Mouse (Mus musculus) heart, embryonic 12.5 days (tissue): ENCODE measurements at regions not wholly inside any gene's neighbourhood (a gene's known extent, or its start where the extent isn't known, plus 50 kb on each side); places are given as distances from the start of the nearest gene placed in this dataset.

Experiments used
- ATAC-seq: fragments of 200-750 bp; cut with Nextera tagmentation; 2 replicates; pipeline ENCODE4 v1.8.0; 2017; ENCODE audit warnings: moderate TSS enrichment, moderate library complexity; ENCODE audit not compliant: insufficient number of reproducible peaks, low FRiP score
- H3K27ac ChIP-seq: fragments of 300-500 bp; sonication (generic); 2 replicates; pipeline ENCODE4 v1.5.1; 2016; ENCODE audit warnings: mild to moderate bottlenecking, moderate library complexity; ENCODE audit not compliant: poor library complexity, severe bottlenecking
- H3K27me3 ChIP-seq: fragments of 300-500 bp; sonication (generic); replicated peaks from 2 replicates; pipeline ENCODE4 v1.6.1; 2016; ENCODE audit warnings: mild to moderate bottlenecking, moderate library complexity
- H3K36me3 ChIP-seq: fragments of 300-500 bp; sonication (generic); 2 replicates; pipeline ENCODE4 v1.6.1; 2016; ENCODE audit warnings: mild to moderate bottlenecking, moderate library complexity
- H3K4me1 ChIP-seq: fragments of 300-500 bp; sonication (generic); replicated peaks from 2 replicates; pipeline ENCODE4 v1.6.1; 2016; ENCODE audit warnings: mild to moderate bottlenecking
- H3K4me2 ChIP-seq: fragments of 300-500 bp; sonication (generic); 2 replicates; pipeline ENCODE4 v1.6.1; 2016; ENCODE audit warnings: mild to moderate bottlenecking, moderate library complexity
- H3K4me3 ChIP-seq: fragments of 300-500 bp; sonication (generic); 2 replicates; pipeline ENCODE4 v1.5.1; 2016; ENCODE audit warnings: mild to moderate bottlenecking
- H3K9ac ChIP-seq: fragments of 300-500 bp; sonication (generic); 2 replicates; pipeline ENCODE4 v1.6.1; 2016; ENCODE audit warnings: mild to moderate bottlenecking, moderate library complexity
- H3K9me3 ChIP-seq: fragments of 300-500 bp; sonication (generic); replicated peaks from 2 replicates; pipeline ENCODE4 v1.6.1; 2016; ENCODE audit warnings: mild to moderate bottlenecking, moderate library complexity
- WGBS: fragments of 180-500 bp; shearing (Covaris S2); methylation state at CpG from one replicate; pipeline ENCODE4 v1.1.7; 2016; 5-methylcytosine and 5-hydroxymethylcytosine counted together

DNA sequence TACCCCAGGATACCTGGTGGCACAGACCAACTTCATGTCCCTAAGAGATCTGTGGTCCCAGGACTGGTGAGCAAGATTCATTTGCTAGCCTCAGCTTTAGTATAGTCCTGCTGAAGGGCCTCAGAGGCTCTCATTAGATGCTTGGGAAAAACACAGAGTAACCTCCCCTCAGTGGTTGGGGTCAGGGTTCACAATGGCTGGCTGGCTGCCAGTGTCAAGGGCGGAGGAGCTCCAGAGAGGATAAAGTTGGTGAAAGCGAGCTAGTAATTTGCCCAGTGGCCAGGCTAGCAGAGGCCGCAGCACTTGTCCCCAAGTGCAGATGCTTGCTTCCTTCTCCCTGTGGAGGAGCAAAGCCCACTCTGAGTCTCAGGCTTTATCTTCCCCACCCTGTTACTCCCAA is 203.8 kb upstream of the Prox1 start:
- Histone ChIP-seq H3K9me3 (no peaks in the 10 kb centered on the region), H3K4me1 (peaks cover 5% of the 10 kb centered on the region; the same call in 1 of the 2 replicates), H3K27me3 (no peaks in the 10 kb centered on the region), H3K4me3 (no peak overlapping the region), H3K9ac (no peak overlapping the region), H3K36me3 (no peaks in the 10 kb centered on the region), H3K4me2 (no peak overlapping the region), H3K27ac (no peak overlapping the region)
- no peak for ATAC-seq
- 31% methylated on average over 3 of the region's 3 CpGs for WGBS

DNA sequence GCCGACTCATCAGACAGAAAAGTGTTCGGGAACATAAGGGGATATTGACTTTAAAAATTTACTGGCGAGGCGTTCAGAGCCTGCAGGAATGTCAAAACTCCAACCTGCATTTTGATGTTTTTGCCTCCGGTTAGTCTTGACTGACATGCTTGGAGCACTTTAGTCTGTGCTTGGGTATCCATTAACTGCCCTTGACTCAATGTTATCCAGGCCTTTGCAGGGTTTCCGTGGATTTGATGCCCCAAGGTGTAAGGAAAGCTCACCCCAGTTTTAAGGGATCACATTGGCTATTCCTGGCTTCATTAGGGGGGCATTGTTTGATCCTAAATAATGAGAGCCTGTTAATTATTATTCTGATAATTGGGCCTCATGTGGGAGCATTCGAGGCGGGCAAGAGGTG is 196.1 kb upstream of the Prox1 start:
- H3K4me1 ChIP-seq = no peaks in the 10 kb centered on the region
- H3K36me3 ChIP-seq = no peaks in the 10 kb centered on the region
- ATAC-seq = no peak
- no peaks in the 10 kb centered on the region for H3K9me3 ChIP-seq
- H3K27me3 ChIP-seq = 0 out of 2 replicates have a peak, but pooled peaks cover 3% of the 10 kb centered on the region
- no peak overlapping the region for H3K4me3 ChIP-seq
- H3K4me2 ChIP-seq = no peak overlapping the region
- no peak overlapping the region for H3K27ac ChIP-seq
- H3K9ac ChIP-seq = no peak overlapping the region
- WGBS = 71% methylated on average over 8 of the region's 8 CpGs

DNA sequence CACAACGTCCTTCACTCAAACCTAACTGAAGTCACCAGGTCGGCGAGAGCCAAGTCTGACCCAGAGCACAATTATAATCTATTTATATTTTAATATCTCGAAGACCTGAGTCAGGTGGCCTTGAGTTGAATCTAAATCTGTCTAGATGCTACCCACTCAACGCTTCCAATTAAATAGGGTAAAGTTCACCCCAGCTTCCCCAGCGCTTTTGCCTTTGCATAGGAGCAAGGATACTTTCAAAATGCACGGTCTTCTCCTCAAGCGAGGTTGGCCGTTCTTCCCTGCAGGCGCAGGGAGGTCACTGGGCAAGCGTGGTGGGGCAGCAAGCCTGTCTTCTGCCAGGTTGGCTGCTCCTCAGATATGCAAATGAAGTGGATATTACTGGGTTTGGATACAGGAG is 194.6 kb upstream of the Prox1 start:
- Histone ChIP-seq H3K4me2 (no peak overlapping the region), H3K4me1 (no peaks in the 10 kb centered on the region), H3K27me3 (0 out of 2 replicates have a peak, but pooled peaks cover 3% of the 10 kb centered on the region), H3K9me3 (no peaks in the 10 kb centered on the region), H3K36me3 (no peaks in the 10 kb centered on the region), H3K4me3 (no peak overlapping the region), H3K27ac (no peak overlapping the region), H3K9ac (no peak overlapping the region)
- ATAC-seq = no peak
- 85% methylated on average over 11 of the region's 11 CpGs for WGBS

DNA sequence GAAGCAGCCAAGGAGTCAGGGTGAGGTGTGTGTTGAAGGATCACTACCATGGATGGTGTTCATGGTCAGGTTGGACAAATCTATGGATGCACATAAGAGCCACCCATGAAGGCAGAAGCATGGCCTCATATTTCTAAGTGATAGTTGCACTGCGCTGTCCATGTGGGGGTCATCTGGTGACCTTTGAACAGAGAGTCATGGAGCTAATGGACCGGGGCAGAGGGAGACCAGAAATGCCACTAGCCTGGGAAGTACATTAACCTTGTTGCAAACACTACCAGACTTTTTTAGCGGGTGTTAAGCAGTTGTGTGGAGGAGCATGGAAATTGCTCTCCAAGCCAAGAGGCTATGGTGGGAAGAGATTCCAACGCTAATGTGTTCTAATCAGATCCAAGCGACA is 190.1 kb upstream of the Prox1 start:
- Histone ChIP-seq H3K4me2 (no peak overlapping the region), H3K36me3 (no peaks in the 10 kb centered on the region), H3K9ac (no peak overlapping the region), H3K27me3 (no peaks in the 10 kb centered on the region), H3K4me1 (no peaks in the 10 kb centered on the region), H3K4me3 (no peak overlapping the region), H3K9me3 (no peaks in the 10 kb centered on the region), H3K27ac (no peak overlapping the region)
- 86% methylated on average over 5 of the region's 5 CpGs for whole genome bisulfite sequencing
- ATAC-seq = no peak

DNA sequence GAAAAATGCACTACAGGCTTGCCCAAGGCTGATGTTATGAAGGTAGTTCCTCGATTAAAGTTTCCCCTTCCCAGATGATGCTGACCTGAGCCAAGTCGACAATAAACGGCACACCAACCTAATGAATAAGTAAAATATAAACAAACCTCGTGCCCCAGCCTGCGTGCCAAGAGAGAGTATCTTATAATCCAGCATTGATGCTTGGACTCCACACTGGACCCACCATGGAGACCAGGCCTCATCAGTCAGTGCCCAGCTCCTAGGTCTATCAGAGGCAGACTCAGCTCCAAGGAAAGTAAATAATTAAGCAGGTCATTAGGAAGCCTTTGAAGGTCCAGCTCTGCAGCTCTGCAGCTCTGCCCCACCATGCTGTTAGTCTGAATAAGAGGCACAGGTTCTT is 187.3 kb upstream of the Prox1 start:
- Histone ChIP-seq H3K27me3 (no peaks in the 10 kb centered on the region; the same call in 1 of the 2 replicates), H3K4me2 (no peak overlapping the region), H3K27ac (no peak overlapping the region), H3K9ac (no peak overlapping the region), H3K9me3 (no peaks in the 10 kb centered on the region), H3K4me1 (no peaks in the 10 kb centered on the region), H3K4me3 (no peak overlapping the region), H3K36me3 (no peaks in the 10 kb centered on the region)
- ATAC-seq = no peak
- WGBS = 73% methylated on average over 5 of the region's 5 CpGs

DNA sequence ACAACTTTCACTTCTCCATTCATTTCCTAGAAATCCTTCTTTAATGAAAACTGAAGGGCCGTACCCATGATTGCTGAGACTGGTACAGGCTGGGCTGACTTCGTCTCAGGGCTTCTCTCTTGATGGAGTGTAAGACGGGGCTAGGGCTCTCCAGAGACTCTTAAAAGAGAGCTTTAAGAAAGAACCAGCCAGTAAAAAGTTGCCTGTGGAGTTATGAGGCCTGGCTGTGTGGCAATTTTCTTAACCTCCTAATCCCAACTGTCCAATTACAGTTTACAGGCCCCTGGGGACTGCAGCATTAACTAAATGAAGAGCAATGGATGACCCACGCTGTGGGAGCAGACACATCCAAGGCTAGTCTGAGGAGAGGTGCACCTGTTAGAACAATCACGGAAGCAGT is 177.1 kb upstream of the Prox1 start:
- H3K4me3 ChIP-seq = no peak overlapping the region
- peaks cover 25% of the 10 kb centered on the region for H3K27me3 ChIP-seq
- 82% methylated on average over 5 of the region's 5 CpGs for WGBS
- no peaks in the 10 kb centered on the region for H3K4me1 ChIP-seq
- no peaks in the 10 kb centered on the region for H3K9me3 ChIP-seq
- no peaks in the 10 kb centered on the region for H3K36me3 ChIP-seq
- no peak overlapping the region for H3K9ac ChIP-seq
- no peak overlapping the region for H3K27ac ChIP-seq
- no peak for ATAC-seq
- H3K4me2 ChIP-seq = no peak overlapping the region

DNA sequence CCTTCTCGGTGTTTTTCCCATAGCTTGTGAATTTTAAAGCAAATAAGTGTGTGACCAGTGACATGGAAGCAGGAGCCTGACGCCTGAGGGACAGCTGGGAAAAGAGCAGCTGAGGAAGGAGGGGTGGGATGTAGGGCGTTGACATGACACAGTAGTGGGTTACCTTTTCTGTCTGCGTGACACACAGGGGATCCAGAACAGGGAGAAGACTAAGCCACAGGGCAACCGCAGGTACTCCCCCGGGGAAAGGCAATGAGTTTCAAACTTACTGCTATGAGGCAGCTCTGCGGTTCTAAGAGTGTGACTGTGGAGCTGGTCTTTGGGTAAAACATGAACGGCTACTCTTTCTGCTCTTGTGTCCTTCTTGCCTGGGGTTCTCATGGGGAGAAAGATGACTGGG is 170.2 kb upstream of the Prox1 start:
- no peak for ATAC-seq
- 74% methylated on average over 8 of the region's 8 CpGs for WGBS
- Histone ChIP-seq H3K27ac (no peak overlapping the region), H3K4me3 (no peak overlapping the region), H3K4me2 (no peak overlapping the region), H3K9me3 (no peaks in the 10 kb centered on the region), H3K9ac (no peak overlapping the region), H3K36me3 (no peaks in the 10 kb centered on the region), H3K27me3 (peaks cover 22% of the 10 kb centered on the region; the same call in 1 of the 2 replicates), H3K4me1 (no peaks in the 10 kb centered on the region)

DNA sequence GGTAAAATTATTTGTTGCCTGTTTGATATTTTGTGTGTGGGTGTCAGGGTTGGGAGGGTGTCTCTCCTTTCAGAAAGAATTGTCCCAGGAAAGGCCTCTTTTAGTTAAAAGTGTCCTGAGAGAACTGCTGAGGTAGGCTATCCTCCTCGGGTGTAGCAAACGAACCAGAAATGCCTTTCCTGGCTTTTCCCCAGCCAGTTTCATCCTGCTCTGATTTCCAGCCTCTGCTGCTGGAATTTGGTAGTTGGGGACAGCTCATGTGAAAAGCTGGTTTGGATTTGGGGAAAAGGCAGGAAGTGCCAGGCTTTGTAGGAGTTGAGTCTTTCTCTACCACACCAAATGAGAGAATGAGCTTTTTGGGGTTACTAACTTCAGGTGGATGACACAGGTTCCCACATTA is 164.0 kb upstream of the Prox1 start:
- Histone ChIP-seq H3K27me3 (peaks cover 24% of the 10 kb centered on the region; the same call in 1 of the 2 replicates), H3K36me3 (no peaks in the 10 kb centered on the region), H3K4me3 (no peak overlapping the region), H3K27ac (no peak overlapping the region), H3K4me2 (no peak overlapping the region), H3K9ac (no peak overlapping the region), H3K4me1 (no peaks in the 10 kb centered on the region), H3K9me3 (no peaks in the 10 kb centered on the region)
- no peak for ATAC-seq
- WGBS = 38% methylated on average over 2 of the region's 2 CpGs

DNA sequence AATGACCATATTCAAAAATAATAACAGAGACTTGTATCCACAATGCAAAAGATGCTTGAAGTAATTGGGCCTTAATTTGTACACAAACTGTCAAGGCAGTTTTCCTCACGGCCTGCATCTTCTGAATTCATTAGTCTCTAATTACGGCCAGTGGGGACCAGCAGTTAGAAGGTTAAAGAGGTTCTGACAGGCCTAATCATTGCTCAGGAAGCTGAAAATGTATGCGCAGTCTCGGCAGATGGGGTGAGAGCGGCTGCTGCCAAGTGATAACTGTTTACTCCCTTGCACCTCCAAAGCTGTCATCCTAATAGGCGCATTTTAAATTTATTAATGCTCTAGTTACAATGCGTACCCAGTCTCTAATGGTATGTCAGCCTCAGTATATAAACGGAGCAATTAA is 163.5 kb upstream of the Prox1 start:
- no peaks in the 10 kb centered on the region for H3K4me1 ChIP-seq
- H3K36me3 ChIP-seq = no peaks in the 10 kb centered on the region
- H3K27ac ChIP-seq = no peak overlapping the region
- peaks cover 24% of the 10 kb centered on the region; the same call in 1 of the 2 replicates for H3K27me3 ChIP-seq
- no peak overlapping the region for H3K4me3 ChIP-seq
- no peak overlapping the region for H3K9ac ChIP-seq
- ATAC-seq = no peak
- WGBS = 53% methylated on average over 8 of the region's 8 CpGs
- no peak overlapping the region for H3K4me2 ChIP-seq
- H3K9me3 ChIP-seq = no peaks in the 10 kb centered on the region

DNA sequence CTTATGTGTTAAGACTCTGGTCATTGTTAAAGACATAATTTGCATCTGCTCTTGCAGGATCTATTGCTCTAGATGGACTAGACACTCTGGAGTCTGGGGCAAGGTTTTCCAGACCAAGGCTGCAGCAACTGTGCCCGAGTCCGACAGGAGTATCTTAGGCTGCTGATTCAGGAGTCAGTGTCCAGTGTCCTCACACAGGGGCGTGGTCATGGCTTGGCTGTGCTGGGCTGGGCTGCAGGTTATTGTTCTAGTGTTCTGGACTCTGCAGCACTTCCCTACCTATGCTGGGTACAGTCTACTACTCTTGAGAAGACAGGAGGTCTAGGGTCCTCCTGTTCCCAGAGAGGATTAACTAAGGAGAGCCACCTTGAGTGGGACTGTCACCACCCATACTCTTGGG is 161.5 kb upstream of the Prox1 start:
- Histone ChIP-seq H3K4me3 (no peak overlapping the region), H3K9me3 (no peaks in the 10 kb centered on the region), H3K27me3 (peaks cover 21% of the 10 kb centered on the region; the same call in 1 of the 2 replicates), H3K36me3 (no peaks in the 10 kb centered on the region), H3K4me2 (no peak overlapping the region), H3K27ac (no peak overlapping the region), H3K4me1 (no peaks in the 10 kb centered on the region), H3K9ac (no peak overlapping the region)
- no peak for ATAC-seq
- WGBS = 56% methylated on average over 3 of the region's 3 CpGs

DNA sequence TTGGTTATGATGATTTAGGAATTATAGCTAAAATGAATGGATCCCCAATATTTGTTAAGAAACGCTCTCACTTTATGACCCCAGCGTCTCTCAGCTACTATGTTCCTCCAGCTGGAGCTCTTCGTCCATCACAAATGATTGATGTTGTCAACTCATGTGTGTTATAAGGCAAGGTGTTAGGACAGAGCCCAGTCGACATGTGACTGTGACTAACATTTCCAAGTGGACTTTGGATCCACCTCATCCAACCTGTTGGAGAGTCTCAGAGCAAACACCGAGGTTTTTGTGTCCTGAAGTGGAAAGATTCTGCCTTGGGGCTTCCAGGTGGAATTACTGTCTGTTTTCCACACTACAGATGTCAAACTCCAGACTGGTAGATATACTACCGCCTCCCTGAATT is 154.0 kb upstream of the Prox1 start:
- ATAC-seq = no peak
- no peak overlapping the region for H3K4me2 ChIP-seq
- H3K9ac ChIP-seq = no peak overlapping the region
- no peaks in the 10 kb centered on the region for H3K9me3 ChIP-seq
- 0 out of 2 replicates have a peak, but pooled peaks cover 2% of the 10 kb centered on the region for H3K27me3 ChIP-seq
- H3K36me3 ChIP-seq = no peaks in the 10 kb centered on the region
- WGBS = 84% methylated on average over 6 of the region's 6 CpGs
- no peak overlapping the region for H3K27ac ChIP-seq
- H3K4me3 ChIP-seq = no peak overlapping the region
- no peaks in the 10 kb centered on the region for H3K4me1 ChIP-seq

DNA sequence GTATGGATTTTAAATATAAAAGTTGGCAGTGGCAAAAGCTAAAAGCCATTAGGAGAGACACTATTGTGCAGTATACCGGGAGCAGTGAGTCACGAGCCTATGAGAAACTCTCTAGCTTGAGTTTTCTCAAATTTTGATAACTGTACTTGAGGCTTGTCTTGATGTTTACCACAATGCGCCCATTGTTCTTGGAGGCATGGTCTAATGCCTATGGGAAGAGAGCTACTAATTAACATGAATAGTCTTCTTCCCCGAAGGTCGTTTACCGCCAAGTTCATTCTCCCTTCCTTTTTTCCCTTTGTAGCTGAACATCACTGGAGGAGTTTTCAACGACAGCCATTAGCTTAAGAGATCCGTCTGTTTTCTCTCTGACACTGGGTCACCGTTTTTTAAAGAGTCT is 153.2 kb upstream of the Prox1 start:
- no peak overlapping the region for H3K27ac ChIP-seq
- H3K9me3 ChIP-seq = no peaks in the 10 kb centered on the region
- H3K4me3 ChIP-seq = no peak overlapping the region
- no peak for ATAC-seq
- no peaks in the 10 kb centered on the region for H3K36me3 ChIP-seq
- no peak overlapping the region for H3K9ac ChIP-seq
- H3K27me3 ChIP-seq = 0 out of 2 replicates have a peak, but pooled peaks cover 2% of the 10 kb centered on the region
- H3K4me2 ChIP-seq = no peak overlapping the region
- no peaks in the 10 kb centered on the region for H3K4me1 ChIP-seq
- 84% methylated on average over 9 of the region's 9 CpGs for WGBS
